In the genomic region with DNA sequence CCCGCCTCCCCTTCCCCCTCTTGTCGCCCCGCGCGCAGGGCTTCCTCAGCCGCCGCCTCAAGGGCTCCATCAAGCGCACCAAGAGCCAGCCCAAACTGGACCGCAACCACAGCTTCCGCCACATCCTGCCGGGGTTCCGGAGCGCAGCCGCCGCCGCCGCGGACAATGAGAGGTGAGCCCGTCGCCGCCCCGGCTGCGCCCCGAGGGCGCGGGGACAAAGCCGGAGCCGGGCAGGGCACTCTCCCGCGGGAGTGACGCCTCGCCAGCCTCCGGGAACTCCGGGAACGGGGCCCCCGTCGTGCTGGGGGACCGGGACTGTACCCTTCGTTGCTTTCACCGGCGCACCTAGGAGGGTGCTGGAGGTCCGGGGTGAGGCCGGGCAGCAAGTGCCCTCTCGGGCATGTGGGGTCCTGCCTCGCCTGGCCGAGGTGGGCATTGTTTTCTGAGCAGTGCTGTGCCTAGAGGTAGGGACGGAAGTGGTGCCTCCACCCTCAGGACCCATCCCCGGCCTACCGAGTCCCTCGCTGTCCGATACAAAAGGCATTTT, we compare ENCODE assay signal across 7 mouse cellular contexts.
A peak's percentile ranks its signal among the peaks of the same experiment; 100 is the strongest.
DNase-seq lines count a peak whose midpoint lies in the region; ATAC-seq and TF ChIP-seq lines count a peak whose summit lies in the region.

No protein-coding gene starts in this region.

- H3K9ac ChIP-seq in forebrain, embryonic 12.5 days = peak overlapping the region; percentile 94

- WGBS in forebrain, embryonic 12.5 days = under 1% methylated on average over 46 of the region's 51 CpGs
- 2% methylated on average over 48 of the region's 51 CpGs for whole genome bisulfite sequencing in spleen, adult 2 months

- H3K4me2 ChIP-seq in forebrain, embryonic 12.5 days = peak overlapping the region; percentile 91

- DNase-seq in CD8-positive naive resting alpha-beta T cell, adult 2 months (ENCODE audit: low read depth in 2 of 2, low spot score in 2 of 2) = peak; percentile 14 to 40
- peak; percentile 73 for DNase-seq in ZHBTc4 (ENCODE audit: low read depth, low spot score)
- DNase-seq in left cerebral cortex, adult 2 months (ENCODE audit: extremely low spot score in 1 of 2, low spot score in 2 of 2) = peak; percentile 41 to 52
- DNase-seq in spleen, adult 2 months (ENCODE audit: low read depth in 1 of 2, low spot score in 2 of 2) = peak; percentile 37 to 81

- no peaks in the 10 kb centered on the region for H3K9me3 ChIP-seq in forebrain, embryonic 12.5 days
- H3K9me3 ChIP-seq in megakaryocyte, embryonic 14.5 days = peaks cover 11% of the 10 kb centered on the region

- intact Hi-C loops in left cerebral cortex, adult 2 months (cut with DNase I) = loop anchor here (5.0 kb wide), 2 partner anchors 56 to 106 kb away; no protein-coding TSS in a partner anchor

- H3K36me3 ChIP-seq in forebrain, embryonic 12.5 days (replicated peaks) = no peaks in the 10 kb centered on the region
- H3K36me3 ChIP-seq in megakaryocyte, embryonic 14.5 days (replicated peaks; ENCODE audit: low read length) = no peaks in the 10 kb centered on the region
- no peaks in the 10 kb centered on the region for H3K36me3 ChIP-seq in spleen, adult 2 months (ENCODE audit: control insufficient read depth, insufficient read depth, low read length)

- ATAC-seq in forebrain, embryonic 12.5 days (ENCODE audit: low FRiP score) = peak; percentile 59
- peak; percentile 74 to 79 for ATAC-seq in hematopoietic stem cell, adult 5-6 weeks (replicated peaks in 1 of 2; ENCODE audit: insufficient read depth in 1 of 2, low FRiP score in 2 of 2, low TSS enrichment in 1 of 2, low read depth in 1 of 2, poor library complexity in 2 of 2, severe bottlenecking in 2 of 2)

- H3K4me3 ChIP-seq in forebrain, embryonic 12.5 days (replicated peaks) = peak overlapping the region; percentile 75
- peak overlapping the region; percentile 91 for H3K4me3 ChIP-seq in left cerebral cortex, adult 2 months
- H3K4me3 ChIP-seq in megakaryocyte, embryonic 14.5 days (replicated peaks) = peak overlapping the region; percentile 89
- H3K4me3 ChIP-seq in spleen, adult 2 months (ENCODE audit: extremely low read depth, insufficient read depth, insufficient read length) = peak overlapping the region; percentile 57; the same call in 1 of the 2 replicates

- TF ChIP-seq POLR2A in spleen, adult 2 months (IDR thresholded peaks at IDR 0.05; ENCODE audit: low read depth, low read length) = no peak

- peaks cover 58% of the 10 kb centered on the region for H3K4me1 ChIP-seq in forebrain, embryonic 12.5 days
- peaks cover 56% of the 10 kb centered on the region for H3K4me1 ChIP-seq in megakaryocyte, embryonic 14.5 days
- peaks cover 15% of the 10 kb centered on the region; the same call in 1 of the 2 replicates for H3K4me1 ChIP-seq in spleen, adult 2 months (ENCODE audit: control insufficient read depth, insufficient read depth, insufficient read length)

- H3K27ac ChIP-seq in forebrain, embryonic 12.5 days = peak overlapping the region; percentile 86
- peak overlapping the region; percentile 95 for H3K27ac ChIP-seq in left cerebral cortex, adult 2 months
- H3K27ac ChIP-seq in spleen, adult 2 months (ENCODE audit: insufficient read depth, low read length) = peak overlapping the region; percentile 20; the same call in 1 of the 2 replicates

- TF ChIP-seq CTCF in left cerebral cortex, adult 2 months (IDR thresholded peaks at IDR 0.05) = no peak
- TF ChIP-seq CTCF in spleen, adult 2 months (IDR thresholded peaks at IDR 0.05; ENCODE audit: extremely low read depth, insufficient read depth, insufficient read length, insufficient replicate concordance) = no peak

- H3K27me3 ChIP-seq in forebrain, embryonic 12.5 days = no peaks in the 10 kb centered on the region
- H3K27me3 ChIP-seq in megakaryocyte, embryonic 14.5 days (replicated peaks) = peaks cover 89% of the 10 kb centered on the region
- peaks cover 10% of the 10 kb centered on the region for H3K27me3 ChIP-seq in spleen, adult 2 months (ENCODE audit: control insufficient read depth, insufficient read depth, low read length)

Comparison
In these comparisons a context has a peak if more than half of its experiments do, and no peak if none do; other contexts are left out.
1. Peak in every context shown above with its lines: DNase-seq, ATAC-seq, H3K4me3 ChIP-seq and H3K27ac ChIP-seq.
2. H3K27ac ChIP-seq: peak in every context shown above with its lines; median percentile 95 in left cerebral cortex, adult 2 months; 86 in forebrain, embryonic 12.5 days; 20 in spleen, adult 2 months.